Mouse (Mus musculus) forebrain, embryonic 10.5 days (tissue): ENCODE results near the gene Gm21981. TPM values are rescaled to one million over a fixed set of nuclear protein-coding genes. Genes with fewer than 3 reads are reported as not detected.

Source experiments
- DNase-seq: peaks from one replicate; pipeline ENCODE4 v3.0.0-alpha.2; 2017; ENCODE audit warnings: low spot score; ENCODE audit errors: extremely low spot score
- H3K27ac ChIP-seq: fragments of 300-500 bp; sonication (generic); 2 replicates; pipeline ENCODE4 v1.5.1; 2016; ENCODE audit warnings: mild to moderate bottlenecking
- H3K27me3 ChIP-seq: fragments of 300-500 bp; sonication (generic); 2 replicates; pipeline ENCODE4 v1.6.1; 2016; ENCODE audit warnings: mild to moderate bottlenecking; ENCODE audit not compliant: poor library complexity, severe bottlenecking
- H3K36me3 ChIP-seq: fragments of 300-500 bp; sonication (generic); replicated peaks from 2 replicates; pipeline ENCODE4 v1.6.1; 2016; ENCODE audit warnings: mild to moderate bottlenecking, moderate library complexity
- H3K4me1 ChIP-seq: fragments of 300-500 bp; sonication (generic); 2 replicates; pipeline ENCODE4 v1.6.1; 2016
- H3K4me3 ChIP-seq: fragments of 300-500 bp; sonication (generic); 2 replicates; pipeline ENCODE4 v1.5.1; 2016; ENCODE audit warnings: mild to moderate bottlenecking, moderate library complexity
- H3K9me3 ChIP-seq: fragments of 300-500 bp; sonication (generic); 2 replicates; pipeline ENCODE4 v1.6.1; 2016; ENCODE audit warnings: mild to moderate bottlenecking, moderate library complexity
- WGBS: fragments of 180-500 bp; shearing (Covaris S2); methylation state at CpG from one replicate; pipeline ENCODE4 v1.1.7; 2016; 5-methylcytosine and 5-hydroxymethylcytosine counted together
- polyA plus RNA-seq: library from polyadenylated mRNA; unstranded; fragments of >200 nt; fragmentation: Nextera tagmentation; extraction: Ambion mirVana; gene quantifications from 2 replicates; pipeline ENCODE4 v1.2.1, GENCODE M21; 2016

Gene Gm21981
- polyA plus RNA-seq, 1 experiment from 2014 or later: 0.14 TPM

- H3K9me3 ChIP-seq: no peaks in the 10 kb centered on the region
- no peak overlapping the region for H3K27ac ChIP-seq
- WGBS: 64% methylated on average over 3 of the region's 3 CpGs
- H3K4me3 ChIP-seq: no peak overlapping the region
- DNase-seq: no peak
- H3K36me3 ChIP-seq: no peaks in the 10 kb centered on the region
- no peaks in the 10 kb centered on the region for H3K27me3 ChIP-seq
- H3K4me1 ChIP-seq: peaks cover 5% of the 10 kb centered on the region
Observed at GRCm38 (mm10) chr17:47715037-47715436, 20.8 kb upstream of the Gm21981 start.

- Histone ChIP-seq H3K9me3 (no peaks in the 10 kb centered on the region), H3K4me3 (no peak overlapping the region), H3K4me1 (peaks cover 5% of the 10 kb centered on the region), H3K36me3 (no peaks in the 10 kb centered on the region), H3K27ac (no peak overlapping the region), H3K27me3 (no peaks in the 10 kb centered on the region)
- DNase-seq: no peak
- 47% methylated on average over 11 of the region's 22 CpGs for WGBS
Observed at GRCm38 (mm10) chr17:47712889-47713571, 18.8 kb upstream of the Gm21981 start.

GRCm38 (mm10) chr17:47711883-47712282, 17.6 kb upstream of the Gm21981 start:
- no peak overlapping the region for H3K4me3 ChIP-seq
- no peaks in the 10 kb centered on the region for H3K36me3 ChIP-seq
- no peaks in the 10 kb centered on the region for H3K9me3 ChIP-seq
- no peak overlapping the region for H3K27ac ChIP-seq
- H3K4me1 ChIP-seq: peaks cover 7% of the 10 kb centered on the region
- 74% methylated on average over 6 of the region's 6 CpGs for WGBS
- DNase-seq: no peak
- H3K27me3 ChIP-seq: no peaks in the 10 kb centered on the region

- peaks cover 15% of the 10 kb centered on the region for H3K4me1 ChIP-seq
- DNase-seq: no peak
- H3K27ac ChIP-seq: no peak overlapping the region
- H3K36me3 ChIP-seq: no peaks in the 10 kb centered on the region
- no peak overlapping the region for H3K4me3 ChIP-seq
- WGBS: 83% methylated on average over 3 of the region's 3 CpGs
- no peaks in the 10 kb centered on the region for H3K9me3 ChIP-seq
- peaks cover 10% of the 10 kb centered on the region; the same call in 1 of the 2 replicates for H3K27me3 ChIP-seq
Observed at GRCm38 (mm10) chr17:47710036-47710435, 15.8 kb upstream of the Gm21981 start.

GRCm38 (mm10) chr17:47708972-47709371, 14.7 kb upstream of the Gm21981 start:
- WGBS: 80% methylated on average over 4 of the region's 4 CpGs
- peaks cover 6% of the 10 kb centered on the region; the same call in 1 of the 2 replicates for H3K36me3 ChIP-seq
- no peak for DNase-seq
- peaks cover 20% of the 10 kb centered on the region for H3K27me3 ChIP-seq
- H3K27ac ChIP-seq: no peak overlapping the region
- no peaks in the 10 kb centered on the region for H3K9me3 ChIP-seq
- H3K4me1 ChIP-seq: peaks cover 15% of the 10 kb centered on the region
- H3K4me3 ChIP-seq: no peak overlapping the region

GRCm38 (mm10) chr17:47707961-47708360, 13.7 kb upstream of the Gm21981 start:
- Histone ChIP-seq H3K36me3 (peaks cover 16% of the 10 kb centered on the region), H3K4me1 (peaks cover 22% of the 10 kb centered on the region), H3K9me3 (no peaks in the 10 kb centered on the region), H3K27me3 (peaks cover 30% of the 10 kb centered on the region), H3K27ac (no peak overlapping the region), H3K4me3 (no peak overlapping the region)
- DNase-seq: no peak
- 90% methylated on average over 3 of the region's 3 CpGs for whole genome bisulfite sequencing

- H3K9me3 ChIP-seq: no peaks in the 10 kb centered on the region
- peaks cover 33% of the 10 kb centered on the region for H3K36me3 ChIP-seq
- 79% methylated on average over 1 of the region's 1 CpGs for WGBS
- no peak for DNase-seq
- H3K27ac ChIP-seq: no peak overlapping the region
- H3K4me3 ChIP-seq: no peak overlapping the region
- peaks cover 25% of the 10 kb centered on the region for H3K4me1 ChIP-seq
- peaks cover 48% of the 10 kb centered on the region for H3K27me3 ChIP-seq
Observed at GRCm38 (mm10) chr17:47706196-47706595, 11.9 kb upstream of the Gm21981 start.

- WGBS: 80% methylated on average over 4 of the region's 4 CpGs
- Histone ChIP-seq H3K9me3 (no peaks in the 10 kb centered on the region), H3K4me3 (no peak overlapping the region), H3K36me3 (peaks cover 45% of the 10 kb centered on the region), H3K27ac (no peak overlapping the region), H3K4me1 (peaks cover 25% of the 10 kb centered on the region), H3K27me3 (peaks cover 50% of the 10 kb centered on the region)
- no peak for DNase-seq
Observed at GRCm38 (mm10) chr17:47704692-47705091, 10.4 kb upstream of the Gm21981 start.

- no peaks in the 10 kb centered on the region for H3K9me3 ChIP-seq
- 0 out of 2 replicates have a peak overlapping the region, but pooled peaks have one; percentile 58 for H3K27ac ChIP-seq
- peaks cover 57% of the 10 kb centered on the region for H3K36me3 ChIP-seq
- 30% methylated on average over 20 of the region's 20 CpGs for whole genome bisulfite sequencing
- peaks cover 50% of the 10 kb centered on the region for H3K27me3 ChIP-seq
- H3K4me1 ChIP-seq: peaks cover 25% of the 10 kb centered on the region
- H3K4me3 ChIP-seq: peak overlapping the region; percentile 20
- no peak for DNase-seq
Observed at GRCm38 (mm10) chr17:47703556-47703955, 9.3 kb upstream of the Gm21981 start.

- Histone ChIP-seq H3K36me3 (peaks cover 62% of the 10 kb centered on the region), H3K4me1 (peaks cover 25% of the 10 kb centered on the region), H3K27ac (0 out of 2 replicates have a peak overlapping the region, but pooled peaks have one; percentile 58), H3K9me3 (no peaks in the 10 kb centered on the region), H3K27me3 (peaks cover 50% of the 10 kb centered on the region), H3K4me3 (peak overlapping the region; percentile 20; the same call in 1 of the 2 replicates)
- 42% methylated on average over 28 of the region's 28 CpGs for WGBS
- no peak for DNase-seq
Observed at GRCm38 (mm10) chr17:47702548-47703345, 8.5 kb upstream of the Gm21981 start.

GRCm38 (mm10) chr17:47701793-47702192, 7.5 kb upstream of the Gm21981 start:
- 87% methylated on average over 9 of the region's 9 CpGs for WGBS
- Histone ChIP-seq H3K36me3 (peaks cover 64% of the 10 kb centered on the region), H3K9me3 (no peaks in the 10 kb centered on the region), H3K4me1 (peaks cover 22% of the 10 kb centered on the region), H3K27me3 (peaks cover 58% of the 10 kb centered on the region), H3K27ac (no peak overlapping the region), H3K4me3 (no peak overlapping the region)
- no peak for DNase-seq

GRCm38 (mm10) chr17:47699055-47699454, 4.8 kb upstream of the Gm21981 start:
- DNase-seq: no peak
- peaks cover 59% of the 10 kb centered on the region for H3K36me3 ChIP-seq
- 82% methylated on average over 2 of the region's 2 CpGs for WGBS
- H3K4me3 ChIP-seq: no peak overlapping the region
- no peaks in the 10 kb centered on the region for H3K9me3 ChIP-seq
- H3K4me1 ChIP-seq: peaks cover 27% of the 10 kb centered on the region
- H3K27ac ChIP-seq: no peak overlapping the region
- peaks cover 50% of the 10 kb centered on the region for H3K27me3 ChIP-seq

GRCm38 (mm10) chr17:47698156-47698555, 3.9 kb upstream of the Gm21981 start:
- Histone ChIP-seq H3K36me3 (peaks cover 51% of the 10 kb centered on the region), H3K4me3 (no peak overlapping the region), H3K27ac (no peak overlapping the region), H3K9me3 (no peaks in the 10 kb centered on the region), H3K27me3 (peaks cover 50% of the 10 kb centered on the region), H3K4me1 (peaks cover 30% of the 10 kb centered on the region)
- no peak for DNase-seq
- 87% methylated on average over 10 of the region's 10 CpGs for WGBS
